Mouse (Mus musculus) embryonic facial prominence, embryonic 11.5 days (tissue): ENCODE results near the gene Gtpbp8. TPM values are rescaled to one million over a fixed set of nuclear protein-coding genes. Genes with fewer than 3 reads are reported as not detected.

Experiments used
- ATAC-seq: fragments of 200-750 bp; cut with Nextera tagmentation; replicated peaks from 2 replicates; pipeline ENCODE4 v1.8.0; 2017; ENCODE audit warnings: low read depth; ENCODE audit not compliant: insufficient number of reproducible peaks, low FRiP score, low TSS enrichment
- DNase-seq: peaks from one replicate; pipeline ENCODE4 v3.0.0-alpha.2; 2015; ENCODE audit warnings: low spot score
- H3K27ac ChIP-seq: fragments of 300-500 bp; sonication (generic); replicated peaks from 2 replicates; pipeline ENCODE4 v1.5.1; 2014; ENCODE audit warnings: mild to moderate bottlenecking, low read depth, low read length, control low read depth
- H3K27me3 ChIP-seq: fragments of 300-500 bp; sonication (generic); 2 replicates; pipeline ENCODE4 v1.6.1; 2014; ENCODE audit warnings: mild to moderate bottlenecking, low read length, moderate library complexity, mixed read lengths; ENCODE audit not compliant: control insufficient read depth, insufficient read depth
- H3K36me3 ChIP-seq: fragments of 300-500 bp; sonication (generic); replicated peaks from 2 replicates; pipeline ENCODE4 v1.6.1; 2014; ENCODE audit warnings: low read depth, mild to moderate bottlenecking, low read length, moderate library complexity, mixed read lengths; ENCODE audit not compliant: control insufficient read depth, insufficient read depth
- H3K4me1 ChIP-seq: fragments of 300-500 bp; sonication (generic); 2 replicates; pipeline ENCODE4 v1.6.1; 2014; ENCODE audit warnings: low read length, mixed read lengths; ENCODE audit not compliant: control insufficient read depth, insufficient read depth
- H3K4me2 ChIP-seq: fragments of 300-500 bp; sonication (generic); 2 replicates; pipeline ENCODE4 v1.6.1; 2014; ENCODE audit warnings: low read depth, mild to moderate bottlenecking, control low read depth, low read length, moderate library complexity
- H3K4me3 ChIP-seq: fragments of 300-500 bp; sonication (generic); 2 replicates; pipeline ENCODE4 v1.5.1; 2014; ENCODE audit warnings: low read depth, low read length, control low read depth
- H3K9ac ChIP-seq: fragments of 300-500 bp; sonication (generic); replicated peaks from 2 replicates; pipeline ENCODE4 v1.6.1; 2014; ENCODE audit warnings: mild to moderate bottlenecking, control low read depth, low read length
- H3K9me3 ChIP-seq: fragments of 300-500 bp; sonication (generic); replicated peaks from 2 replicates; pipeline ENCODE4 v1.6.1; 2016; ENCODE audit warnings: mild to moderate bottlenecking, low read length, inconsistent platforms, mixed read lengths; ENCODE audit not compliant: control insufficient read depth
- WGBS: fragments of 180-500 bp; shearing (Covaris S2); extraction: QIAGEN DNeasy Blood & Tissue Kit; methylation state at CpG from one replicate; pipeline ENCODE4 v1.1.7; 2014; 5-methylcytosine and 5-hydroxymethylcytosine counted together
- polyA plus RNA-seq: library from polyadenylated mRNA; unstranded; fragments of >200 nt; fragmentation: Nextera tagmentation; extraction: Ambion mirVana; gene quantifications from 2 replicates; pipeline ENCODE4 v1.2.1, GENCODE M21; 2014

Gtpbp8 gene
- polyA plus RNA-seq, 1 experiment from 2014 or later = 29.3 TPM

DNA sequence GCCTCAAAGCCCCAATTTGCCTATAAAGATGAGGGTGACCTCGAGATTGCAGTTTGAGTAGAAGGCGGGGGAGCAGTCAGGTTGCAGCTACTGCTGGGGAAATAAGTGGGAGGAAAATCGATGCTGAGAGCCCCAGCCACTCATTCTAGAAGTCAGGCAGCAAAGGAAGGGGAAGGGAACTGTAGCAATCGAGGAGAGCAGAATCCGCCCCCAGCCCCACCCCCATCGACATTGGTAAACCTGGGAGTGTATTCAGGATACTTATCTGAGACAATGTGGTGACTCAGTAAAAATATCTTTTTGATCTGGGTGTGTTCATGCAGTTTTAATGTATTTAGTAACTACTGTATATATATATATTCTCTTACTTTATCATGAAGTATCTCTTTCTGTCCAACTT, 26.4 kb upstream of the Gtpbp8 start:
- DNase-seq (no peak), ATAC-seq (no peak)
- H3K9ac ChIP-seq = no peak overlapping the region
- no peak overlapping the region for H3K27ac ChIP-seq
- no peaks in the 10 kb centered on the region for H3K27me3 ChIP-seq
- H3K9me3 ChIP-seq = no peaks in the 10 kb centered on the region
- no peak overlapping the region for H3K4me2 ChIP-seq
- H3K36me3 ChIP-seq = no peaks in the 10 kb centered on the region
- no peaks in the 10 kb centered on the region for H3K4me1 ChIP-seq
- 77% methylated on average over 6 of the region's 6 CpGs for WGBS
- no peak overlapping the region for H3K4me3 ChIP-seq

DNA sequence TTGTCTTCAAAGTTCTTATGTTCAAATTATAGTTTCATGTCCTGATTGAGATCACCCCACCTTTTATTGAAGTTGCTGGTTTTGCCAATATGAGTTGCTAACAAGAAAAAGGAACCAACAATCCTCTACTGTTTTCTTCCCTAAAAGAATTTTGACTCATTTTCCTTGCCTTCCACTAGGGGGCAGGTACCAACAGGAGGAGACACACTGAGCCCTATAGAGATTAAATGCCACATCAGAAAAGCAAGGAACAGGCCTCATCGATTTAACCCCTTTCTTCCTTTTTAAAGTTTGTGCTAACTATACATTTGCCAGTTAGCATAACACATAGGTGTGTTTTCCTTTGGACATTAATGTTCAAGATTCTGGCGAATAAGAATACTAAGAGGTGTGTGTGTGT, 21.8 kb upstream of the Gtpbp8 start:
- Histone ChIP-seq H3K9me3 (no peaks in the 10 kb centered on the region), H3K27me3 (no peaks in the 10 kb centered on the region), H3K36me3 (no peaks in the 10 kb centered on the region), H3K4me1 (no peaks in the 10 kb centered on the region), H3K4me2 (no peak overlapping the region), H3K27ac (no peak overlapping the region), H3K4me3 (no peak overlapping the region), H3K9ac (no peak overlapping the region)
- no peak for ATAC-seq
- 45% methylated on average over 2 of the region's 2 CpGs for WGBS
- DNase-seq = peak; percentile 51

DNA sequence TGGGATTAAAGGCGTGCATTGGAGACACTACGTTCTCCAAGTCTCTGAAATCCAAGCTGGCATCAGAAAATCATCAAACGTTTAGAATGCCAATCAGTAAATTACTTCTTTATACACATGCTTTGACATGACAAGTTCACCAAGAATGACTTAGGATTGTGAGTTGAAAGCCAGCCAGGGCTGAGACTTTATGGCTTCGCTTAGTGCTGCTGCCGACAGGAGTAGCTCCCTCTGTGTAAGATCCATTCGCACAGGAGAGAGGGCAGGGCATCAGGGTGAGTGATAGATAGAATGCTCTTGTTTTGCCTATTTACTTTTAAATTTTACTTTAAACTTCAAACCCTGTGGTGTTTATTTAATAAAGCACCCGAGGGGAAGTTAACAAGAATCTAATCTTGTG, 21.3 kb upstream of the Gtpbp8 start:
- H3K4me2 ChIP-seq = no peak overlapping the region
- WGBS = 88% methylated on average over 7 of the region's 7 CpGs

DNA sequence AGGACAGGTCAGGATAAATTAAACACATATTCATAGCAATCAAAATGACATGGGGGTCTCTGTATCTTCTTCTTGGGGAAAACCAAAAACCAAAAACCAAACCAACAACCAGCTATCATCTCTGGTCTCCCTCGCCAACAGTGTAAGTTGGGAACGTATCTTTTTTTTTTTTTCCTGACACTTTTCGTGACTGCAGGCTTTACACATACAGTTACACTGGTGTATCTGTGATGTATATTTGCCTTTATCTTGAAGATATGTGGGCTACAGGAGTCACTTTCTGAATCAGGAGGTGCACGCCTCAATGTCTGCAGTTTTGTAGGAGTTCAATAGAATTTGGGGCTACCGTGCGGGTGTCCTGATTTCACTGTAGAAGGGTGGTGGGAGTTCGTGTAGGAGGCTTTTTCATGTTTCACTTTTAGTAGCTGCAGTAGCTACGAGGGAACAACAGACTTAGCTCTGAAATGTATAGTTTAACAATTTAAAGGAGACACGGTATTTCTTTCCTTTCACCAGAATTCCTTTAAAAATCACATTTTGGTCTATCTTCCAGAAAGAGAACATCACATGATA, 20.2 kb upstream of the Gtpbp8 start:
- no peak overlapping the region for H3K4me2 ChIP-seq
- no peak overlapping the region for H3K4me3 ChIP-seq
- 88% methylated on average over 9 of the region's 9 CpGs for WGBS
- no peaks in the 10 kb centered on the region for H3K36me3 ChIP-seq
- H3K9ac ChIP-seq = no peak overlapping the region
- no peaks in the 10 kb centered on the region for H3K27me3 ChIP-seq
- ATAC-seq (no peak), DNase-seq (no peak)
- H3K9me3 ChIP-seq = no peaks in the 10 kb centered on the region
- no peak overlapping the region for H3K27ac ChIP-seq
- H3K4me1 ChIP-seq = no peaks in the 10 kb centered on the region

More for the DNA sequence above, 21.3 kb upstream of the Gtpbp8 start:
- H3K36me3 ChIP-seq = no peaks in the 10 kb centered on the region
- no peak overlapping the region for H3K4me3 ChIP-seq
- no peak for ATAC-seq
- H3K9me3 ChIP-seq = no peaks in the 10 kb centered on the region
- H3K27ac ChIP-seq = no peak overlapping the region
- DNase-seq = no peak
- H3K27me3 ChIP-seq = no peaks in the 10 kb centered on the region
- H3K9ac ChIP-seq = no peak overlapping the region
- no peaks in the 10 kb centered on the region for H3K4me1 ChIP-seq

DNA sequence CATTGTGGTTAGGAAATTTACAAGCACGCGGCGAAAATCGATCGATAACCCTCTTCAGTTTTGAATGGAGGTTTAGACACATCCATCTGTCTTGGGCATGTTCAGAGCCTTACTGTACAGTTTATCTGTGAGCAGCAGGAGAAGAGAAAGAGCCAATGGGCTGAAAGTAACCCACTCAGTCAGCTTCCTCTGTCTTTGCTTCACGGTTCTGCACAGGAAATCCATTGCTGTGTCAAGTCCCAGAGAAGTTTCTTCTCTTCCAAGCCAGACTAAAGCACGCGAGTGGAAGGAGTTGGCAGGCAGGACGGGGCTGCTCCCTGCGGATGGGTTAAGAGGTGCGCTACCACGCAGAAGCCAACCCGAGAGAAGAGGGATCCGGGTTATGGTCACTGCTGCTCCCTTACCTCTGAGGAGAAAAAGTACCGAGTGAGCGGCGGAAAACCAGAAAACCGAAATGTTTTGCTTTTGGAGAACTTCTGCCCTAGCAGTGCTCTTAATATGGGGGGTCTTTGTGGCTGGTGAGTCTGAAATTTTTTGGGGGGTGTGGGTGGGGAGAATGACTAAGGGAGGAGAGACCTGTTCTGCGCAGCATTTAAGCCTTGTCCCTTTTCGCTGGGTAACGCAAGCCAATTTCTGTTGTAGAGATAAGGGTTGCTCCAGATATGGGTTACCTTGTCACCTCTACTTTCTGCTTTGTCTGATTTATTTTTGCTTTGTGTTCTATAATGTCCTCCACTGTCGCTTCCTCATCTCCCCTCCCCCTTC, 19.6 kb upstream of the Gtpbp8 start, which contains the start of gene Cd200r1:
Gene Cd200r1 (plus strand): TSS at position 182 of the 765 bp plus-strand sequence.
- Histone ChIP-seq H3K4me3 (no peak within 1 kb of the TSS), H3K36me3 (no peaks in the 10 kb centered on the region), H3K9me3 (no peaks in the 10 kb centered on the region), H3K27ac (no peak within 1 kb of the TSS), H3K27me3 (no peaks in the 10 kb centered on the region), H3K4me2 (no peak within 1 kb of the TSS), H3K9ac (no peak within 1 kb of the TSS), H3K4me1 (no peaks in the 10 kb centered on the region)
- DNase-seq = no peak
- WGBS = 79% methylated on average over 22 of the region's 22 CpGs
- ATAC-seq = no peak

DNA sequence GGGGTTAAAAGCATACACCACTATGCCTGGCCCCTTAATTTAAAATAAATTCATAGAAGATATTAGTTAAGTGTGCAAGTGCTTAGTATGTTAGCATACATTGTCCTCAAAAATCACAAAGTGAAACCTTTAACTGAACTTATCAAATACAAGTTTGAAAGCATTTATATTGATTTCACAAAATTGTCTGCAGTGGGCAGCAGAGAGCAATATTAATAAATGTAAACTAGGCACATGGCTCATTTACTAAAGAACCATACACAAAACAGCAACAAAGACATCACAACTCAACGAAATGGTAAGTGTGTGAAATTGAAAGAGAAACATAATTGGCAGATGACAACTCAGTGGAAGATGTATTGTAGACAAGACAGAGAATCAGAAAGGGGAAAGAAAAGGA, 15.6 kb upstream of the Gtpbp8 start:
- DNase-seq = no peak
- no peak overlapping the region for H3K9ac ChIP-seq
- no peaks in the 10 kb centered on the region for H3K36me3 ChIP-seq
- no peaks in the 10 kb centered on the region for H3K9me3 ChIP-seq
- 59% methylated on average over 1 of the region's 1 CpGs for WGBS
- no peaks in the 10 kb centered on the region for H3K27me3 ChIP-seq
- no peaks in the 10 kb centered on the region for H3K4me1 ChIP-seq
- no peak overlapping the region for H3K4me3 ChIP-seq
- no peak overlapping the region for H3K27ac ChIP-seq
- no peak overlapping the region for H3K4me2 ChIP-seq
- no peak for ATAC-seq

DNA sequence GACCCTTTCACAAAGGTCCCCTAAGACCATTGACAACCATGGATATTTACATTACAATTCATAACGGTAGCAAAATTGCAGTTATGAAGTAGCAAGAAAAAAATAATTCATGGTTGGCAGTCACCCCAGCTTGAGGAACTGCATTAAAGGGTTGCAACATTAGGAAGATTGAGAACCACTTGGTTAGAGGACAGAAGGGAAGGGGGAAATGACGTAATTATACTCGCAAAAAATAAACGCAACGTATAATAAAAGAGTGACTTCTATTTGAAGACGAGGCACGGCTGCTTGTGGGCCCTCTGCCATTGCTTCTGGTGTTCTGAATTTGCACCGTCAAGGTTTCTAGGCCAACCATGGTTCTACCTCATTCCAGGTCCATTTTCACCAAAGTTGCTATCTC, 11.5 kb upstream of the Gtpbp8 start:
- no peaks in the 10 kb centered on the region for H3K4me1 ChIP-seq

DNA sequence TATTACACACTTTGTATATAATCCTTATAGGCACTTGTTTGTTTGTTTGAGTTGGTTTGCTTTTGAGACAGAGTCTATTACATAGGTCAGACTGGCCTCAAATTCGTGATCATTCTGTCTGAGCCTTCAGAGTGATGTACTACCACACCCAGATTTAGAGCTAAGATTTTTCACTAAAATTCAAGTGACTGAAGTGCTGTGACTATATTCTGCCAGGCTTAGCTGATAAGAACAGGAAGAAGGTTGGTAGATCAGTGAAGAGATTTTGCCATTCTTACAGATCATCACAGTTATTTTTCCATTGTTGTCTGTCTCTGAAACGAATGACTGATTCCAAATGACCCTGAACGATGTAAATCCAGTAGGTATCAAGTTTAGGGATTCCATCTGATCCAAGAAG, 1.8 kb upstream of the Gtpbp8 start:
- no peak overlapping the region for H3K27ac ChIP-seq
- H3K27me3 ChIP-seq = no peaks in the 10 kb centered on the region
- H3K9me3 ChIP-seq = no peaks in the 10 kb centered on the region
- no peak overlapping the region for H3K4me2 ChIP-seq
- no peak overlapping the region for H3K9ac ChIP-seq
- H3K4me3 ChIP-seq = no peak overlapping the region
- WGBS = 52% methylated on average over 3 of the region's 3 CpGs
- ATAC-seq (no peak), DNase-seq (no peak)
- no peaks in the 10 kb centered on the region for H3K36me3 ChIP-seq
- H3K4me1 ChIP-seq = no peaks in the 10 kb centered on the region

More for the DNA sequence above, 11.5 kb upstream of the Gtpbp8 start:
- H3K36me3 ChIP-seq = no peaks in the 10 kb centered on the region
- WGBS = 94% methylated on average over 8 of the region's 8 CpGs
- no peak overlapping the region for H3K4me3 ChIP-seq
- no peak overlapping the region for H3K9ac ChIP-seq
- no peak overlapping the region for H3K4me2 ChIP-seq
- DNase-seq (no peak), ATAC-seq (no peak)
- H3K27me3 ChIP-seq = no peaks in the 10 kb centered on the region
- no peaks in the 10 kb centered on the region for H3K9me3 ChIP-seq
- H3K27ac ChIP-seq = no peak overlapping the region
